Mouse (Mus musculus): ENCODE measurements at regions not wholly inside any gene's neighbourhood (a gene's known extent, or its start where the extent isn't known, plus 50 kb on each side); places are given as distances from the start of the nearest gene placed in this dataset.

DNA sequence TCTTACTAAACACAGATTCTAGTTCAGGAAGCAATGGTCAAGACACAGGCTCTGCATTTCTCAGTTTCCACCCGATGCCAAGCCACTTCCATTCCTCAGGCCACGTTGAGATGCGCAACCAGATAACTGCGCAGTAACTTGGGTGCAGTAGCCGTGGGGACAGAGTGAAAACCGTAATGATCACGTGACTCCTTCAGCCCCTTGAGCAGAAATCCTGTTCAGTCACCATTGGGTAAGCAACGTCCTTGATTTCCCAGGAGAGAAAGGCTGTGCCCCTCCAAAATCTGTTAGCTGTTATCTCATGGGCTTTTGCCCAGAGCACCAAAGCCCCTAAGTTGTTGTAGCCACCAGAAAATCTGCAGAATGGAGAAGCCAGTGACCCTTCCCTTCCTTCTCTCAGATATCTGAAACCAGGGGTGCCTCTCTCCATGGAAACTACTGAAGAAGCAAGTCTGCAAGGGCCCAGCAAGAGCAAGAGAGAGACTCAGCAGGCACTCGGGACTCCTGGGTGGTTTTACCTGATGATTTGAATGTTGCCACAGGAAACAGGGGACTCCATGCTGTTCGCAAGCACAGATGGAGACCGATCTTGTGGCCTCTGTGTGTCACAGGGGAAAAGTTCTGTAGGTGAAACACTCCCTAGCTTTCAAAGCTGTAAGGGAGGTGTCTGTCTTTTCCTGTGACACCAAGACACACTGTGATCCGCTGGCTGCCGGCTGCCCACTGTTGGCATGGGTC, 126.7 kb downstream of the Lmo4 start:
- DNase-seq (ENCODE audit: low read depth, low spot score) = no peak

DNA sequence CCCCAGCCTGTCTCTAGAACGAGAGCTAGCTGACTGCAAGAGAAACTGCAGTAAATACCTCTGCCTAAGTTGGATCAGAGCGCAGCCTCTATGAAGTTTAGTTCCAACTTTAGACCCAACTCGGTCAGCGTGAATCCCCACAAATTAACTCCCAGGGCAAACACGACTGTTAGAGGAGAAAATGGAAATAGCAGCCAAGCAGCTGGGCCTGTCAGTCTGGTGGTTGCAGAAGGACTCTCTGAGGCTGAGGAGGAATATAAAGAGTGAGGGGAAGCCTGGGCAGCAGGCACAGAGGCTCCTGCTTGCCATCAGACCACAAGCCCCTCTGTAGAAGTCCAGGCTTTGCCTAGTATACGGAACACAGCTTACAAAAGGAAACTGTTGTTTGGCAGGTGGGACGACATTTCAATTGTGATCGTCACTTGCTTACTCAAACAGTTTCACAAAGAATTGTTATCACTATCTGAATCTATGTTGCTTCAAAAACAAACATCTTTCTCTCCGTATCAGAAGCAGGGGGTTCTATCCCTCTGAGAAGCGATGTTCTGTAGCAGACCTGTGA, 135.0 kb downstream of the Lmo4 start:
- no peak for DNase-seq (ENCODE audit: low read depth, low spot score)

DNA sequence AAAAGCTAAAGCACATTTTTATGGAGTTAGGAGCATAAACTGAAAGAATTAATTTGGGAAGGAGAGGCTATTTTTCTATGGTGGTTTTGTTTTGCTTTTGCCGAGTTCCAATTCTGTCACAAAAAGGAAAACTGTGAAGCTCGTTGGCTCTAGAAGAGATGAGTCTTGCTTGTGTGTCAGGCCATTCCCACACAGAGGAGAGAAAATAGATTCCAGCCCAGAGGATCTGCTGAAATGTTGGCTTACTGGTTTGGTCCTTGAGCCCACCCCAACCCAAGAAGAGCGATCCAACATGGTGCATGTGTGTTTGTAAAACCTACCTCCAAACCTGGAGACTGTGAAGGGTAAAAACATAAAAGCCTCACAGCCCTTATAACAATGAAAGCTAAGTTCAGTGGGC, 138.0 kb downstream of the Lmo4 start:
- no peak for DNase-seq (ENCODE audit: low read depth, low spot score)

DNA sequence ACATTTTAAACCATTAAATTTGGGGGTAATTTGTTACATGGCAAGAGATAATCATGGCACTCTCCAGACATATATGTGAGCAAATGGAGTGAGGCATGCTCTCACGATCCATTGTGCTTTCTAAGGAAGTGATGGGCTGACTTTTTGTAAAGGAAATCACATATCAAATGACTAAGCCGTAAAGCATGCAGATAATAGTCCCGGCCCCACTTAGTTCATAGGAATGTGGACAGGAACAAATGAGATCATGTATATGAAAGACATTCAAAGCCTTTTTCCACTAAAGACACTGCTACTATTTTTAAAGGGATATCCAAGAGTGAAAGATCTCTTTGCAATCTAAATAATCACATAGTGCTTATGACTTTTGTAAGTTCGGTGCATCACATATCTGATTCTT, 146.9 kb downstream of the Lmo4 start:
- DNase-seq (ENCODE audit: low read depth, low spot score) = no peak

DNA sequence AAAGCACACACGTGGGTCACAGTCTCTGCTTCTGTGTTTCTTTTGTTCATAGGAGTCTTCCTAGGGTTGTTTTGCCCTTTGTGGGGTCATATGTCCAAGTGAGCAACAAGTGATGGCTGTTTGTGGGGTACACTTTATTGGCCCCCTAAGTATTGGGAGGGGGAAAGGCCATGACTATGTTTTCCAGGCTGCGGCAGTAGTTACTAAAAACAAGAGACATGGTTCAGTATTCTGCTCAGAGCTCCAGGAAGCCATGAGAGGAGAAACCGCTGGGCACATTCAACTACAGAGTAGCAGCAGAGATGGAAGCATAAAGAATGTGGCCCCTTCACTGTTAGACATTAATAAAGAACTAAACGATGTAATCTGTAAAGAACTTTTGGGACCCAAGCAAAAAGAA, 154.7 kb downstream of the Lmo4 start:
- no peak for DNase-seq (ENCODE audit: low read depth, low spot score)

DNA sequence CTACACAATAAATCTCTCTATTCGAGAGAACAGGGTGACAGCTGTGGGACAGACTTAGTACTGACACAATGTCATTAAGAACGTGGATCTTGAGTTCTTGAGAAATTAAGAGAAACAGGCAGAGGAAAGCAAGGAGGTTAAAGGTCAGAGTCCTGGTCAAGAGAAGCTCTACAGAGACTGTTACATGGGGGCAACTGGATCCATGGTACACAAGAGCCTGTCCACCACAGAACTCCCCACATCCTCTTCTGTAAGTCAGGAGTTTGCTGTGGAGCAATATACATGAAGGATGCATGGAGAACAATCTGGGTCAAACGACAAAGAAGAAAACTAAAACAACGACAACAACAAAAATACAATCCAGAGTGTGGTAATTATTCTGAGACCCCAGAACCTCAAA, 155.8 kb downstream of the Lmo4 start:
- no peak for DNase-seq (ENCODE audit: low read depth, low spot score)

DNA sequence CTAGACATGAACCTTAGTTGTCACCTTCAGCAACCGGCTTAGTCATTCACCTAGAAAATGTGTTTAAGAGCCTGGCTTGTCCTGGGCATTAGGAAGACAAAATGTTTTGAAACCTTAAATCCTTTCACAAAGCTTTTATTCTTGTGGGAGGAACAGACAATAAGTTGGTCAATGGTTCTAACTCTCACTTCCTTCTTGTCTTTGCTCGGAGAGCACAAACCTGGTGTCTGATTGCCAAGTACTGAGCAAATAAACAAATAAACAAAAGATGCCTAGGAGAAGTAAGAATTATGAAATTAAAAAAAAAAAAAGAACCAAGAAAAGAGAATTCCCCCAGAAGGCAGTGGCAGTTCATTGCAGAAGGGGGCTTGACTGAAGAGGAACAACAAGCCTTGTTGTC, 160.7 kb downstream of the Lmo4 start:
- DNase-seq (ENCODE audit: low read depth, low spot score) = no peak

DNA sequence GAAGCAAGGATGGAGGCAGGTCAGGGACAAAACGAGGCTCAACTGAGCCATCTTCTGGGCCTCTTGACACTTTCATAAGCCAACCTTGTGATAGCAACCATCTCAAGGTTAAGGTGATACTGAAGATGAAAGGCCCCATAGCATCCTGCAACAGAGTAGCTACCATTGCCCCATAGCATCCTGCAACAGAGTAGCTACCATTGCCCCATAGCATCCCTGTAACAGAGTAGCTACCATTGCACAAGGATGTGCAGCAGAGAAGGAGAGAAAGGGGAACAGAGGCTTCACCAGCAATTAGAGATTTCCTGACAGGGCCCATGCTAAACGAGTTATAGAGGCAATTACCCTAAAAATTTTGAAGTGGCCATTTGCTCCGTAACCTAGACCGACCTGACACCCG, 163.2 kb downstream of the Lmo4 start:
- no peak for DNase-seq (ENCODE audit: low read depth, low spot score)

DNA sequence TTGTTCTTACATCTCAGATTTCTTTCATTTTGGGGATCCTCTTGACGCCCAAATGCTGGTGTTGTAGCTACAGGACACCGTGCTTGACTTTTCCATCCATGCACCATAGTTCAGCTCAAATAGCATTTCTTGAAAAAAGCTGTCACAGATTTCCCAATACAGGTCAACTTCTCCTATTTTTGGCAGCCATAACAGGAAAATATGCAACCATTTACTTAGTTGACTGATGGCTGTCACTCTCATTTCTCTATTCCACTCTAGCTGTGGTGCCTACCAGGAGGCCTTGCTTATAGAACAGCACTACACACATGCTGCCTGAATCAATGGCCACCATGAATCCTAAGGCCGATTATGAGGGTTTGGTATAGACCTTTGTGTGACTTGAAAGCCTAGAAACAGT, 165.5 kb downstream of the Lmo4 start:
- DNase-seq (ENCODE audit: low read depth, low spot score) = no peak

DNA sequence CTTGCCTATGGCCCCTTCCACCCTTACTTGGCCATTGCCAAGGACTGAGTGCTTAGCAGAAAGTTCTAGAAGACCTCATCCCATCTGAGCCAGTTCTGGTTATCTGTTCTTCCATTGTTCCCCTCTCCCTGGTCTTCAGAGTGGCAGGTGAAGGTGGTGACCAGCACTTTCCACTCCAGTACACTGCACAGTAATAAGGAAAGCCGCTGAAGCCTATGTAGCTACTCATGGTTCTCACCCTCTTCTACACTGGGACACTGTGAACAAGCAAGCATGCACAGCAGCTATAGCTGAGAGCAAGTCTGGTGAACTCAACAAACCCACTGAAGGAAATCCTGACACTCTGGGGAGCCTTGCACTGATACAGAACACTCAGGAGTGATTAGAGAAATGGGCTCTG, 175.4 kb downstream of the Lmo4 start:
- no peak for DNase-seq (ENCODE audit: low read depth, low spot score)

DNA sequence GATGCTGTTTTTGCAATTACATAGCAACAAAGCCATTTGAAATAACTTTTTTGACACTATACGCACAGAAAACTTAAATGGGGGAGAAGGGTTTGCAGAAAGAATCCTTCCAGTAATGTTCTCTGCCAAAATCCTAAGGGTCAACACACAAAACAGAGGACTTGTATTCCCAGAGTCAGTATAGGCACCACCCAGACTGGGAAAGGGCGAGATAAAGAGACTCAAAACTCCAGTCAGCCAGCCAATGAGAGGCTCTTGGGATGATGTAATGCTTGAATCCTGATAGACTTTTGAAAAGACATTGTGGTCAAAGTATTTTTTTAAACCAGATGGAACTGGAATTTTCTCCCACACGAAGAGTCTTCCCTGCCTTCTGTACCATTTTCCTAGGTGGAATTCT, 175.9 kb downstream of the Lmo4 start:
- no peak for DNase-seq (ENCODE audit: low read depth, low spot score)

DNA sequence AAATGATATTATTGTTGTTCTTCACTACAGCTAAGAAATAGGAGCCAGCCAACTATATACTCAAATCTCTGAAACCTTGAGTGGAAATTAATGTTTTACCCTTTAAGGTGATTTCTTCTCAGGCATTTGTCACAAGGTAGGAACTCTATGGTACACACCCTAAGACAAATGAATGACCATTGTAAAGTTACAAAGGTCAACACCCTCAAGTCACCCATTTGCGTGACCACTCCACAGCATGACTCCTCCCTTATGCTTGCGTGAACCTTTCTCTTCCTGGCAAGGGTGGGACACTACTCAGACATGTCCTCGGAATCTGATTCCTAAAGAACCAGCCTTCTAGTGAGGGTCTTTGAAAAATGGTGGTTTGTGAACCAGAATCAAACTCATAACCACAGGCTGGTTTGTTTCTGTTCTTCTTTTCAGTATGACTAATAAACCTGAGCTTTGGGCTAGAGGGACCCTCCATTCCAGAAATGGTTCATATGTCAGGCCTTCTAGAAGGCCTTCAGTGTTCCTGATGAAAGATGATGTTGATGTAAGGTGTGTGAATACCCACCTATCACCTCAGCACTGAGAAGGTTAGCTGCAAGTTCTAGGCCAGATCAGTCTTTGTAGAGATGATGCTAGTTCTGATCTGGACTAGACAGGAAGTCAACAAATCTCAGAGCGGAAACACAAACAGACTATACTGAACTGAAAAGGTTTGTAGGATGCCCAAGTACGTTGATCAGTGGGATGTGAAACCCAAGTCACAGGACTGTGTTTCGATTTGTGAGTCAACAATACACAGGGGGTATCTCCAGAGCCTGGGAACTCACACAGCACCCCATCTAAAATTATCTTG, 177.7 kb downstream of the Lmo4 start:
- no peak for DNase-seq (ENCODE audit: low read depth, low spot score)

DNA sequence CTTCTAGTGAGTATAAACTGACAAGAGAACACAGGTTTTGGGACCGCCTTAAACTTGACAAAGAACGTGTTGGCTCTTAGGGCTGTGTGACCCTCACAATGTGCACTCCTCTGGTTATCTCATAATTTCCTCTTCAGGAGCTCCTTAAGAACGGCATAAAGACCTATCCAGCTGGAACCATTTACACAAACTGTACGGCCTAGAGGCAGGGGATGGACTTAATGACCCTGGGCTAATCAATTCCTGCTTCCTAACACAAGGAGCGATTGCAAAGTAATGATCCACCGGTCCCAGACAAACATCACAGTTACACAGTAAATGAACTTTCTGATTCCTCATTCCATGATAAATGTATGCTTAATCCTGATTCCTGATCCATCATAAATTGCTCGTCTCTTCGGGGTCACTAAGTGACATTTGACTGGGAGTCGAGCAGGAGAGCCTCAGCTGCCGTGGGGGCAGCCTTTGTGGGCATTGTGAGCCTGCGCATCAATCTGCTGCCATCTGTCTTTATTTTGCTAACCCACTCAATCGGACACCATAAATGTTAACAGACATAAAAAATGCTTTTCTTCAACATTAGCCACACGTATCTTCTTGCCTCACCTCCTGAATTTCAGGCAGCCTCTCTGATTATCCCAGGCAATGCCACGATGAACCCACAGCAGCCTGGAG, 179.4 kb downstream of the Lmo4 start:
- DNase-seq (ENCODE audit: low read depth, low spot score) = no peak

DNA sequence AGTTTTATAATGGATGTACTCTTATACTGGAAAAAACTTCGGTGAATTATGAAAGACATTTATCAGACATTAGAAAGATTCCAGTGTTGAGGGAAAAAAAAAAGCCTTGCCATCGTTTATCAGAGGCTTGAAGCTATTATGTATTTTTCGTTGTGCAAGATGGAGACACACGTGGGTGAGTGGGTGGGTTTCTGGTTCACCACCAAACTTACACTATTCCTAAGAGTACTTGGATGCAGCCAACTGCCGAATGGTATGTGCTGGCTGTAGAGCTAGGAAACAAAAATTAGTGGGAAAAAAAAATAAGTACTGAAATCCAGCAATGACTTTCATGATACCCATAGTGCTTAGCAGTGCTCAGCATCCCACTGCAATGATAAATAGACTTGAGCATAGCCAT, 180.8 kb downstream of the Lmo4 start:
- DNase-seq (ENCODE audit: low read depth, low spot score) = no peak

DNA sequence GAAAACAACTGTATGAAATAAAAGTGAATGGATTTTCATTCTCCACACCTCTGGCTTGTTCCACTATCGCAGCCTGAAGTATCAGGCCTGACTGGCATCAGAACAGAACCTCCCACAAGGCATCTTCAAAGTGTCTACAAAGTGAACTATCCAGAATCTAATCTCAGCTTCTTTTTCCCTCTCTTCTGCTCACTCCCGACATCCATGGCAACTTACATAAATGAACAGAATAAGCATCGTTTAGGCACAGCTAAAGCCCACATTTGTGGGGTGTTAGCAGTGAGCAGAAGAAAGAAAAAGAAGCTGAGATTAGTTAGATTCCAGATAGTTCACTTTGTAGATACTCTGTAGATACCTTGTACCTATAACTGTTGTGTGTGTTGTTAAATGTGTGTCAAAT, 182.0 kb downstream of the Lmo4 start:
- DNase-seq (ENCODE audit: low read depth, low spot score) = no peak

DNA sequence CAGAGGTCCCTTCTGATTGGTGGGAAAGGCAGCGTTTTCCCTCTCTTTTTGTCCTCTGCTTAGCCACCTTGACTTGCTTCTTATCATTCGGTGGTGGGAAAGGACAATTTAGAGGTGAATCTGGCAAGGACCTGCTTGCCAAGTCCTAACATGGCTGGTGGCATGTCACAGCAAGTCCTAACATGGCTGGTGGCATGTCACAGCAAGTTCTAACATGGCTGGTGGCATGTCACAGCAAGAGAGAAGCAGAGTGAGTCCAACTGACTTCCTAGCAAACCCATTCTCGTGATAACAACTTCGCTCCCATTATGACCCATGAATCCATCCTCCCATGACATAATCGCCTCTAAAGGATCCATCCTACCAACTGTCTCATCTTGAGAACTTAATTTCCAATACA, 183.1 kb downstream of the Lmo4 start:
- no peak for DNase-seq (ENCODE audit: low read depth, low spot score)

DNA sequence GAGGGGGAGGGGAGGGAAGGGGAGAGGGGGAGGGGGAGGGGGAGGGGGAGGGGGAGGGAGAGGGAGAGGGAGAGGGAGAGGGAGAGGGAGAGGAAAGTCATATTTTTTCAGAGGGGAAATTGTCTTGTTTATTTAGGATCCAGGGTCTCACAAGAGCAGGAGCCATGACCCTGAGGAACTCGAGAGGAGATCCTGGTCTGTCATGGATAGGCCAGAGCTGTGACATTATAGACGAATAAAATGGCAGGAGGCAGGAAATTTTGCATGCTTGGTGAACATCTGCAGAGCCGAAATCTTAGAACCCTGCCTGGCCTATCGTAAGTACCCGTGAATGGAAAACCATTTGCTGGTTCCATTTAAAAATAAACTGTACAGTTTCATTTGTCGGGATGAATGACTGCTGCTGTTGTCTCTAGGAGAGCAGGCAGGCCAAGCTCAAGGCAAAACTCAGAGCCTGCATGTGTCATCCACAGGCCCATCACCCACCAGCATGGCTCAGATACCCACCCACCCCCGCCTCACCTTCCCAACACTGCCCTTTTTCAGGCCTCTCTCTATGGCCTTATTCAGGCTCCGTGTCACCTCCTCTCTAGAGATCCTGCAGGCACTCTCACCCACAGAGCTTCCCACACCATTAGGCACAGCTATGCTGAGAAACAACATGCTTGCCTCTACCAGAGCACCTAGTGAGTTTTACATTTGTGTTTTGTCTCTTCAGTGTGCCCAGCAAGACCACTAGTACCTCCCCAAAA, 184.7 kb downstream of the Lmo4 start:
- no peak for DNase-seq (ENCODE audit: low read depth, low spot score)

DNA sequence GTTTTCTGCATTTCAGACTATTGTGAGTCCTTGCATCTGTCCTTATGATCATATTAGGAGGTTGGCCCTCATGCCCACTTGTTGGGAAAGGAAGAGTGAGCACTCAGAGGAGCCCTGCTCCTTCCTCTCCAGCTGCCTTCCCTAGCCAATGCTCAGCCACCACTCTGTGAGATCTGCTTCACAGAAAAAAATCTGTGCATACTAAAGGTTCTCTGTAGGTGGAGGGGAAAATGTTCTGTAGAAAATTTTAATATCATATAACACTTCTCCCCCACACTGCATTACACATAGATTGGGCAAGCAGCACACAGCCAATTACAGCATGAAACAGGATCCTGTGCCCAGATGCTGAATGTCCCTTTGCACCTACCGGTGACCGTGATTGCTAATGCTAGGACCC, 185.7 kb downstream of the Lmo4 start:
- no peak for DNase-seq (ENCODE audit: low read depth, low spot score)

DNA sequence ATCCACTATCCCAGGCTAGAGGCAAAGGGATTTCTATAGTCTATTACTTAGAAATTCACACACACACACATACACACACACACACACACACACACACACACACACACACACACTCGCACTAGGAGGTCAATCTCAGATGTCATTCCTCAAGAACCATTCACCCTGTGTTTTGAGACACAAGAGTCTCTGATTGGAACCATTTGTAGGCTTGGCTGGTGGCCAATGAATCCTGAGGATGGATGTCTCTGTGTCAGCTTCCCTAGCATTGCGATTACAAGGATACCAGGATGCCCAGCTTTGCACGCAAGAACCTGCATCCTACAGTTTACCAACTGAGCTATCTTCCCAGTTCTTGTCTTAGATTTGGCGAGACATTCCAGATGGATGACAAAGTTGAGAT, 186.5 kb downstream of the Lmo4 start:
- no peak for DNase-seq (ENCODE audit: low read depth, low spot score)

DNA sequence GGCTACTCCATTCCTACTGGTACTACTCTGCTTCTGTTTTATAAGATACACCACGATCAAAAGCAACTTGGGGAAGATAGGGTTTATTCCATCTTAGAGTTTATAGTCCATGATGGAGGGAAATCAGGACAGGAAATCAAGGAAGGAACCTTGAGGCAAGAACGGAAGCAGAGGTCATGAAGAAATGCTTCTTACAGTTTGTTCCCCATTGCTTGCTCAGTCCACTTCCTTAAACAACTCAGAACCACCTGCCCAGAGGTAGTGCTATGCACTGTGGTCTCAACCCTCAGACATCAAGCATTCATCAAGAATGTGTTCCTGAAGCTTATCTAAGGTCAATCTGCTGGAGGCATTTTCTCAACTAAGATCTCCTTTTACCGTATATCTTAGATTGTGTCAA, 189.8 kb downstream of the Lmo4 start:
- DNase-seq (ENCODE audit: low read depth, low spot score) = no peak

DNA sequence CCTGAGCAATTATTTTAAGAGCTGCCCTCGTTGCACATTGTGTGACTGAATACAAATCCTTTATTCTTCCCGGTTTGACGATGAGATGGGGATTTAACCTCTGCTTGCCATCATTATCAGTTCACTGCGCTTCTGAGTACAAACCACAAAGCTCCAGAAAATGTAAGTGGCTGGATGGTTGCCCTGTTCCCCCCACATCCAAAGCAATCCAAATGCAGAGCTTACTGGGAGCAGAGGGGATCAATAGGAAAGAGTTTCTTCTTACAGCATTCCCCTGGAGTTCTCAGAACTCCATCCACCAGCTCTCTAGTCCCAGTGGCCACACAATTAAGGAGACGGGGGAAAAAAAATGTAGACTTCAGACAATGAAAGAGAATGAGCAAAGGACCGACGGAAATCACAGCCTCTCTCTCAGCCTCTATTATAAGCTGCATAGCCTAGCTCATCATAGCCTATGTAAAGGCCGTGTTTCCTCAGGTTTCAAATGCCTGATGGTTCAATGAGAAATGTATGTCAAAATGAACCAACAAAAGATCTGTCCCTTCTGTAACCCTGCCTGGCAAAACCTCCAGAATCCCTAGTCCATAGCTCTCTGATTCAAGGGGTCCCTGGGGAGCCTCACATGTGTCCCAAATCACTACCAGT, 191.4 kb downstream of the Lmo4 start:
- DNase-seq (ENCODE audit: low read depth, low spot score) = no peak

All from c-Kit-negative CD71-positive TER-119-positive erythroid progenitor cells, embryonic 14.5 days (primary cell).